Mouse (Mus musculus) forebrain, embryonic 16.5 days (tissue): Measurements from ENCODE around the gene Retnlb. TPM values are rescaled to one million over a fixed set of nuclear protein-coding genes. Genes with fewer than 3 reads are reported as not detected.

Experiments
- ATAC-seq: fragments of 200-750 bp; cut with Nextera tagmentation; 2 replicates; pipeline ENCODE4 v1.8.0; 2017; ENCODE audit warnings: mild to moderate bottlenecking, moderate library complexity
- H3K27ac ChIP-seq: fragments of 300-500 bp; sonication (generic); 2 replicates; pipeline ENCODE4 v1.5.1; 2014; ENCODE audit warnings: low read length, control low read depth
- H3K27me3 ChIP-seq: fragments of 300-500 bp; sonication (generic); replicated peaks from 2 replicates; pipeline ENCODE4 v1.6.1; 2014; ENCODE audit warnings: low read length; ENCODE audit not compliant: control insufficient read depth, insufficient read depth
- H3K36me3 ChIP-seq: fragments of 300-500 bp; sonication (generic); 2 replicates; pipeline ENCODE4 v1.6.1; 2014; ENCODE audit not compliant: control insufficient read depth, insufficient read depth
- H3K4me1 ChIP-seq: fragments of 300-500 bp; sonication (generic); replicated peaks from 2 replicates; pipeline ENCODE4 v1.6.1; 2014; ENCODE audit warnings: low read length; ENCODE audit not compliant: control insufficient read depth, insufficient read depth
- H3K4me2 ChIP-seq: fragments of 300-500 bp; sonication (generic); 2 replicates; pipeline ENCODE4 v1.6.1; 2014; ENCODE audit warnings: mild to moderate bottlenecking, low read length, control low read depth
- H3K4me3 ChIP-seq: fragments of 300-500 bp; sonication (generic); replicated peaks from 2 replicates; pipeline ENCODE4 v1.5.1; 2014; ENCODE audit warnings: mild to moderate bottlenecking, low read length, control low read depth
- H3K9ac ChIP-seq: fragments of 300-500 bp; sonication (generic); replicated peaks from 2 replicates; pipeline ENCODE4 v1.6.1; 2014; ENCODE audit warnings: low read depth, low read length, control low read depth
- H3K9me3 ChIP-seq: fragments of 300-500 bp; sonication (generic); 2 replicates; pipeline ENCODE4 v1.6.1; 2016; ENCODE audit warnings: low read length; ENCODE audit not compliant: control insufficient read depth
- WGBS: fragments of 180-500 bp; shearing (Covaris S2); extraction: QIAGEN DNeasy Blood & Tissue Kit; methylation state at CpG from one replicate; pipeline ENCODE4 v1.1.7; 2014; 5-methylcytosine and 5-hydroxymethylcytosine counted together
- polyA plus RNA-seq: library from polyadenylated mRNA; unstranded; fragments of >200 nt; fragmentation: Nextera tagmentation; extraction: Ambion mirVana; gene quantifications from 2 replicates; pipeline ENCODE4 v1.2.1, GENCODE M21; 2015

The Retnlb gene
- polyA plus RNA-seq: not detected in 2 replicates

DNA sequence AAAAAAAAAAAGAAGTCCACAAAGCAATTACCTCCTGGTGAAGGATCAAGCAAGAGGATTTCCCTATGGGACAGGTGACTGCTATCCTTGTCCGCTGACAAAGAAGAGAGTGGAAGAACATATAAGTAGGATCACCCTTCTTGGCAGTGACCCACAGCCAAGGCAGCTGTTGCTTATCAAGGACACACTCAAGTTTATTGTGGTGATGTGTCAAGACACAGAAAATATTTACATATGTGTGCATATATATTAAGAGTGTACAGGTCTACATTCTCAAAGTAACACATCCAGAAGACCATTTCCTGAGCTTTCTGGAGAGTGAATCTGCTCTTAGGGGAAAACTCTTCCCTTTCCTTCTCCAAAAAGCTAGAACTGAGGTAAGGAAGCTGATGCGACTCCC lies at the start of gene Retnlb:
Gene Retnlb (plus strand): TSS at position 162 of the 400 bp plus-strand sequence.
- no peak for ATAC-seq

DNA sequence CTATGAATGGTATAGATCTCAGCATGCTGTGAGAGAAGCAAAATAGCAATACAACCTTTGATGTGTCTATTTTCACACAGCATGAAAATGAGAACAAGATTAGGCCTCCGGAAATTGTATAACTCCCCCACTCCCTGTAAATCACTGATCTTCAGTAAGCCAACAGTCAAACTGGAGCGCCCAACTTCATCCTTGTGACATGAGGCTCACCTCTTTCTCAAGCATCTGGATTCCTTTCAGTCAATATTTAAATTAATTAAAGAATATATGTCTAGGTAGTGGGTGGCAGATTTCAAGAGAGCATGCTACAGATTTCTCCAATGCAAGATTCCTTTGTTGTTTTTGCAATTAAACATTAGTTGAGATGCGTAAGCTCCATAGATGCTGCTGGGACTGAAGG lies 47.5 kb upstream of the Retnlb start:
- Histone ChIP-seq H3K4me1 (no peaks in the 10 kb centered on the region), H3K27ac (no peak overlapping the region), H3K9ac (no peak overlapping the region), H3K9me3 (no peaks in the 10 kb centered on the region), H3K36me3 (no peaks in the 10 kb centered on the region), H3K4me2 (no peak overlapping the region), H3K27me3 (no peaks in the 10 kb centered on the region), H3K4me3 (no peak overlapping the region)
- WGBS: 87% methylated on average over 3 of the region's 3 CpGs
- ATAC-seq: no peak

More for the DNA sequence above, at the start of gene Retnlb:
- Histone ChIP-seq H3K27ac (no peak within 1 kb of the TSS), H3K4me1 (no peaks in the 10 kb centered on the region), H3K9ac (no peak within 1 kb of the TSS), H3K36me3 (no peaks in the 10 kb centered on the region), H3K9me3 (0 out of 2 replicates have a peak, but pooled peaks cover 3% of the 10 kb centered on the region), H3K4me3 (no peak within 1 kb of the TSS), H3K4me2 (no peak within 1 kb of the TSS), H3K27me3 (no peaks in the 10 kb centered on the region)
- WGBS: 100% methylated on average over 2 of the region's 2 CpGs

- Histone ChIP-seq H3K36me3 (no peaks in the 10 kb centered on the region), H3K4me3 (no peak within 1 kb of the TSS), H3K27ac (no peak within 1 kb of the TSS), H3K9me3 (no peaks in the 10 kb centered on the region), H3K4me2 (no peak within 1 kb of the TSS), H3K27me3 (no peaks in the 10 kb centered on the region), H3K9ac (no peak within 1 kb of the TSS), H3K4me1 (no peaks in the 10 kb centered on the region)
- 87% methylated on average over 3 of the region's 3 CpGs for WGBS
- ATAC-seq: no peak
These were observed 44.6 kb upstream of the Retnlb start, which contains the start of gene Trat1 for GRCm38 (mm10) chr16:48771971-48772445. TSS of gene Trat1 (minus strand) at chr16:48772021.

- WGBS: 72% methylated on average over 2 of the region's 2 CpGs
- no peaks in the 10 kb centered on the region for H3K4me1 ChIP-seq
- no peaks in the 10 kb centered on the region for H3K9me3 ChIP-seq
These were observed 39.4 kb upstream of the Retnlb start for GRCm38 (mm10) chr16:48777254-48777653.

DNA sequence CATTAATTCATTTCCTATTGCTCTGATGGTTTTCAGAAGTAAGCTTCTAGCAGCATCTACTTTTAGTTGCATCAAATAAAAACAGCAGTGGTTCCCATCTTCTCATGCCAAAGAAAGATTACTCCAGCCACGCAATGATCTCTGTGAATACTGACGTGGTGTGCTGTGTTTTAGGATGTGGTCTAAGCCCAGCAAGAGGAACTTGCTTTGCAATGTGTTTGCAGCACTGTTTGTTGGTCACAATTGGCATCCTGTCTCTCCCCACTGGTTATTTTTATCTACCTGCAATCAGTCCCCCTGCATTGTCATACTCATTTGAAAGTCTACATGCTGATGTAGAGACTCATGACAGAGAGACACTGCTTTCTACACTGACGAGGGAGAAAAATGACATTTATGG lies 30.4 kb upstream of the Retnlb start:
- no peaks in the 10 kb centered on the region for H3K27me3 ChIP-seq
- no peaks in the 10 kb centered on the region for H3K9me3 ChIP-seq
- no peak overlapping the region for H3K4me3 ChIP-seq
- 81% methylated on average over 3 of the region's 3 CpGs for WGBS
- H3K4me1 ChIP-seq: no peaks in the 10 kb centered on the region
- H3K9ac ChIP-seq: no peak overlapping the region
- ATAC-seq: no peak
- no peak overlapping the region for H3K4me2 ChIP-seq
- H3K27ac ChIP-seq: no peak overlapping the region
- H3K36me3 ChIP-seq: no peaks in the 10 kb centered on the region

More at GRCm38 (mm10) chr16:48777254-48777653, 39.4 kb upstream of the Retnlb start:
- ATAC-seq: no peak
- Histone ChIP-seq H3K9ac (no peak overlapping the region), H3K27me3 (no peaks in the 10 kb centered on the region), H3K27ac (no peak overlapping the region), H3K4me2 (no peak overlapping the region), H3K4me3 (no peak overlapping the region), H3K36me3 (no peaks in the 10 kb centered on the region)

GRCm38 (mm10) chr16:48788704-48789185 lies 27.9 kb upstream of the Retnlb start:
- WGBS: 82% methylated on average over 4 of the region's 4 CpGs
- H3K4me2 ChIP-seq: no peak overlapping the region

GRCm38 (mm10) chr16:48798285-48798684 lies 18.4 kb upstream of the Retnlb start:
- no peaks in the 10 kb centered on the region for H3K27me3 ChIP-seq
- H3K9ac ChIP-seq: no peak overlapping the region
- H3K36me3 ChIP-seq: no peaks in the 10 kb centered on the region
- no peak overlapping the region for H3K27ac ChIP-seq
- WGBS: 81% methylated on average over 3 of the region's 3 CpGs
- no peak for ATAC-seq
- no peak overlapping the region for H3K4me3 ChIP-seq
- no peaks in the 10 kb centered on the region for H3K4me1 ChIP-seq
- no peaks in the 10 kb centered on the region for H3K9me3 ChIP-seq
- H3K4me2 ChIP-seq: no peak overlapping the region

More at GRCm38 (mm10) chr16:48788704-48789185, 27.9 kb upstream of the Retnlb start:
- H3K9me3 ChIP-seq: no peaks in the 10 kb centered on the region
- H3K4me1 ChIP-seq: no peaks in the 10 kb centered on the region
- no peak overlapping the region for H3K4me3 ChIP-seq
- H3K27ac ChIP-seq: no peak overlapping the region
- no peak for ATAC-seq
- no peak overlapping the region for H3K9ac ChIP-seq
- H3K36me3 ChIP-seq: no peaks in the 10 kb centered on the region
- H3K27me3 ChIP-seq: no peaks in the 10 kb centered on the region

DNA sequence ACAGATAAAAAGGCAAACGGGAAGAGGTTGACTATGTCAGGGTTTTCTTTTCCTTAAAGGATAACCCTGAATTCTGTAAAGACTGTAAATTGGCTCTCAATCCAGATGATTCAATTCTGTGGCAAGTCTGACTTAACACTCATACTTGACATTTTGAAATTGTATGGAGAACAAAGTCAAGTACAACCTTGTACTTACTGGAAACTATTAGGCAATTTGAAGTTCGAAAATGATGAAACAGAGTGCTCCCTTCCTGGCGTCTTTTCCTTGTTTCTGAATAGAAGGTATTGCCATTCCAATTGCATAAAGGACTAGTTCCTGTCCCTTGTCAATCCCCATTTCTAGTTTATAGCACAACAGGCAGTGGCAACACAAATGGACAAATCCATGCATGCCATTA lies 17.2 kb upstream of the Retnlb start:
- WGBS: 86% methylated on average over 3 of the region's 3 CpGs
- Histone ChIP-seq H3K36me3 (no peaks in the 10 kb centered on the region), H3K9me3 (no peaks in the 10 kb centered on the region), H3K4me1 (no peaks in the 10 kb centered on the region), H3K9ac (no peak overlapping the region), H3K27me3 (no peaks in the 10 kb centered on the region), H3K27ac (no peak overlapping the region), H3K4me2 (no peak overlapping the region), H3K4me3 (no peak overlapping the region)
- ATAC-seq: no peak

GRCm38 (mm10) chr16:48800906-48801305 lies 15.8 kb upstream of the Retnlb start:
- no peak overlapping the region for H3K4me3 ChIP-seq
- 94% methylated on average over 2 of the region's 2 CpGs for whole genome bisulfite sequencing
- ATAC-seq: no peak
- H3K36me3 ChIP-seq: no peaks in the 10 kb centered on the region
- no peak overlapping the region for H3K9ac ChIP-seq
- no peaks in the 10 kb centered on the region for H3K9me3 ChIP-seq
- H3K27ac ChIP-seq: no peak overlapping the region
- H3K27me3 ChIP-seq: no peaks in the 10 kb centered on the region
- H3K4me2 ChIP-seq: no peak overlapping the region
- H3K4me1 ChIP-seq: no peaks in the 10 kb centered on the region

GRCm38 (mm10) chr16:48805412-48805811 lies 11.2 kb upstream of the Retnlb start:
- 93% methylated on average over 1 of the region's 1 CpGs for WGBS
- no peak overlapping the region for H3K4me3 ChIP-seq
- no peaks in the 10 kb centered on the region for H3K9me3 ChIP-seq
- no peaks in the 10 kb centered on the region for H3K36me3 ChIP-seq
- H3K4me2 ChIP-seq: no peak overlapping the region
- H3K4me1 ChIP-seq: no peaks in the 10 kb centered on the region
- no peaks in the 10 kb centered on the region for H3K27me3 ChIP-seq
- H3K27ac ChIP-seq: no peak overlapping the region
- no peak overlapping the region for H3K9ac ChIP-seq
- ATAC-seq: no peak
